Mouse (Mus musculus): Measurements from ENCODE around the gene Svs5.
A peak's percentile ranks its signal among the peaks of the same experiment; 100 is the strongest.
"Not testable (repeated sequence)": the region's sequence is repeated elsewhere in the genome, so short reads cannot be mapped to it uniquely, and the experiment has no call there.

Svs5 gene

GRCm38 (mm10) chr2:164332440-164332839, at the start of gene Svs5:
Gene Svs5, plus strand, starts transcription at chr2:164332740.
- DNase-seq (ENCODE audit: low spot score), result not testable (repeated sequence)

GRCm38 (mm10) chr2:164288968-164289367, 43.6 kb upstream of the Svs5 start, which contains the start of gene Svs3a:
Gene Svs3a, plus strand, starts transcription at chr2:164289268.
- not testable (repeated sequence) for DNase-seq (ENCODE audit: low spot score)

- no peak for DNase-seq (ENCODE audit: low spot score)
Observed at GRCm38 (mm10) chr2:164312599-164312998, 19.9 kb upstream of the Svs5 start.

GRCm38 (mm10) chr2:164315460-164315859, 17.1 kb upstream of the Svs5 start:
- DNase-seq (ENCODE audit: low spot score), result not testable (repeated sequence)

GRCm38 (mm10) chr2:164316451-164316850, 16.1 kb upstream of the Svs5 start, which contains the start of gene Svs6:
Gene Svs6, plus strand, starts transcription at chr2:164316751.
- DNase-seq (ENCODE audit: low spot score), result not testable (repeated sequence)

GRCm38 (mm10) chr2:164320983-164321382, 11.6 kb upstream of the Svs5 start:
- DNase-seq (ENCODE audit: low spot score), result no peak

- DNase-seq (ENCODE audit: low spot score), result not testable (repeated sequence)
Observed at GRCm38 (mm10) chr2:164343732-164344131, 11.2 kb downstream of the Svs5 start.

- DNase-seq (ENCODE audit: low spot score), result not testable (repeated sequence)
Observed at GRCm38 (mm10) chr2:164347697-164348096, 15.2 kb downstream of the Svs5 start.

GRCm38 (mm10) chr2:164348980-164349379, 16.4 kb downstream of the Svs5 start:
- DNase-seq (ENCODE audit: low spot score), result peak; percentile 38

GRCm38 (mm10) chr2:164352697-164353096, 20.2 kb downstream of the Svs5 start:
- no peak for DNase-seq (ENCODE audit: low spot score)

GRCm38 (mm10) chr2:164353356-164353755, 20.8 kb downstream of the Svs5 start:
- no peak for DNase-seq (ENCODE audit: low spot score)

GRCm38 (mm10) chr2:164356177-164356967, 23.8 kb downstream of the Svs5 start:
- no peak for DNase-seq (ENCODE audit: low spot score)

- DNase-seq (ENCODE audit: low spot score), result peak; percentile 17
Observed at GRCm38 (mm10) chr2:164358373-164358772, 25.8 kb downstream of the Svs5 start.

- DNase-seq (ENCODE audit: low spot score), result no peak
Observed at GRCm38 (mm10) chr2:164359031-164359430, 26.5 kb downstream of the Svs5 start.

- no peak for DNase-seq (ENCODE audit: low spot score)
Observed at GRCm38 (mm10) chr2:164359668-164360067, 27.1 kb downstream of the Svs5 start.

- DNase-seq (ENCODE audit: low spot score), result peak; percentile 22
Observed at GRCm38 (mm10) chr2:164360974-164361657, 28.6 kb downstream of the Svs5 start.

- no peak for DNase-seq (ENCODE audit: low spot score)
Observed at GRCm38 (mm10) chr2:164366947-164367346, 34.4 kb downstream of the Svs5 start.

GRCm38 (mm10) chr2:164368620-164369105, 36.1 kb downstream of the Svs5 start:
- DNase-seq (ENCODE audit: low spot score), result no peak

GRCm38 (mm10) chr2:164371371-164371770, 38.8 kb downstream of the Svs5 start:
- DNase-seq (ENCODE audit: low spot score), result no peak

- no peak for DNase-seq (ENCODE audit: low spot score)
Observed at GRCm38 (mm10) chr2:164372408-164373053, 40.0 kb downstream of the Svs5 start.

GRCm38 (mm10) chr2:164373187-164373586, 40.6 kb downstream of the Svs5 start:
- peak; percentile 54 for DNase-seq (ENCODE audit: low spot score)

Data from urinary bladder, postnatal 14 days (tissue).